Mouse (Mus musculus): ENCODE results near the gene Rab38.

Gene Rab38

GRCm38 (mm10) chr7:88527100-88527671 is 97.1 kb downstream of the Rab38 start:
- in situ Hi-C loops (cut with MboI), result loop anchor here (25.0 kb wide), 1 partner anchor 440 kb away; no protein-coding TSS in a partner anchor

- in situ Hi-C loops (cut with MboI), result loop anchor here (25.0 kb wide), 1 partner anchor 449 kb away; no protein-coding TSS in a partner anchor
Observed at GRCm38 (mm10) chr7:88536127-88536531, 106.1 kb downstream of the Rab38 start.

- in situ Hi-C loops (cut with MboI), result loop anchor here (25.0 kb wide), 1 partner anchor 449 kb away; no protein-coding TSS in a partner anchor
Observed at GRCm38 (mm10) chr7:88536743-88537142, 106.7 kb downstream of the Rab38 start.
